Mouse (Mus musculus): ENCODE results near the gene Uggt1. TPM values are rescaled to one million over a fixed set of nuclear protein-coding genes. Genes with fewer than 3 reads are reported as not detected.

The Uggt1 gene
- polyA plus RNA-seq, 1 experiment from 2014 or later = 75.9 TPM

GRCm38 (mm10) chr1:36116488-36116887 is 128.0 kb downstream of the Uggt1 start:
- Histone ChIP-seq H3K9ac (ENCODE audit: low read length) (no peak overlapping the region), H3K27me3 (ENCODE audit: control insufficient read depth, insufficient read depth, low read length) (no peaks in the 10 kb centered on the region), H3K9me3 (ENCODE audit: control insufficient read depth, low read length) (no peaks in the 10 kb centered on the region), H3K4me3 (ENCODE audit: low read depth, low read length) (no peak overlapping the region), H3K36me3 (ENCODE audit: control insufficient read depth, insufficient read depth, low read length) (no peaks in the 10 kb centered on the region), H3K4me2 (ENCODE audit: low read depth, severe bottlenecking) (no peak overlapping the region), H3K27ac (replicated peaks; ENCODE audit: low read depth, low read length) (no peak overlapping the region), H3K4me1 (ENCODE audit: control insufficient read depth, insufficient read depth, low read length) (no peaks in the 10 kb centered on the region)
- ATAC-seq (ENCODE audit: insufficient number of reproducible peaks, low FRiP score, low TSS enrichment, low read depth) (no peak), DNase-seq (ENCODE audit: low spot score) (no peak)
- 77% methylated on average over 5 of the region's 5 CpGs for WGBS

GRCm38 (mm10) chr1:36114844-36115243 is 129.7 kb downstream of the Uggt1 start:
- ATAC-seq (ENCODE audit: insufficient number of reproducible peaks, low FRiP score, low TSS enrichment, low read depth) = no peak
- H3K27ac ChIP-seq (replicated peaks; ENCODE audit: low read depth, low read length) = no peak overlapping the region
- WGBS = 92% methylated on average over 3 of the region's 3 CpGs

GRCm38 (mm10) chr1:36113670-36114069 is 130.8 kb downstream of the Uggt1 start:
- DNase-seq (ENCODE audit: low spot score) = no peak
- Histone ChIP-seq H3K4me3 (ENCODE audit: low read depth, low read length) (no peak overlapping the region), H3K27me3 (ENCODE audit: control insufficient read depth, insufficient read depth, low read length) (no peaks in the 10 kb centered on the region), H3K4me1 (ENCODE audit: control insufficient read depth, insufficient read depth, low read length) (no peaks in the 10 kb centered on the region), H3K36me3 (ENCODE audit: control insufficient read depth, insufficient read depth, low read length) (no peaks in the 10 kb centered on the region), H3K27ac (replicated peaks; ENCODE audit: low read depth, low read length) (no peak overlapping the region), H3K9me3 (ENCODE audit: control insufficient read depth, low read length) (no peaks in the 10 kb centered on the region), H3K9ac (ENCODE audit: low read length) (no peak overlapping the region), H3K4me2 (ENCODE audit: low read depth, severe bottlenecking) (no peak overlapping the region)
- ATAC-seq (ENCODE audit: insufficient number of reproducible peaks, low FRiP score, low TSS enrichment, low read depth) = no peak
- WGBS = 85% methylated on average over 8 of the region's 8 CpGs

More at GRCm38 (mm10) chr1:36114844-36115243, 129.7 kb downstream of the Uggt1 start:
- Histone ChIP-seq H3K27me3 (ENCODE audit: control insufficient read depth, insufficient read depth, low read length) (no peaks in the 10 kb centered on the region), H3K36me3 (ENCODE audit: control insufficient read depth, insufficient read depth, low read length) (no peaks in the 10 kb centered on the region), H3K4me3 (ENCODE audit: low read depth, low read length) (no peak overlapping the region), H3K4me2 (ENCODE audit: low read depth, severe bottlenecking) (no peak overlapping the region), H3K4me1 (ENCODE audit: control insufficient read depth, insufficient read depth, low read length) (no peaks in the 10 kb centered on the region), H3K9me3 (ENCODE audit: control insufficient read depth, low read length) (no peaks in the 10 kb centered on the region), H3K9ac (ENCODE audit: low read length) (no peak overlapping the region)
- DNase-seq (ENCODE audit: low spot score) = no peak

GRCm38 (mm10) chr1:36112665-36113064 is 131.9 kb downstream of the Uggt1 start:
- H3K4me2 ChIP-seq (ENCODE audit: low read depth, severe bottlenecking) = no peak overlapping the region
- H3K4me1 ChIP-seq (ENCODE audit: control insufficient read depth, insufficient read depth, low read length) = no peaks in the 10 kb centered on the region
- no peak overlapping the region for H3K4me3 ChIP-seq (ENCODE audit: low read depth, low read length)
- no peak for ATAC-seq (ENCODE audit: insufficient number of reproducible peaks, low FRiP score, low TSS enrichment, low read depth)
- 89% methylated on average over 3 of the region's 3 CpGs for WGBS
- no peaks in the 10 kb centered on the region for H3K27me3 ChIP-seq (ENCODE audit: control insufficient read depth, insufficient read depth, low read length)
- H3K36me3 ChIP-seq (ENCODE audit: control insufficient read depth, insufficient read depth, low read length) = no peaks in the 10 kb centered on the region
- no peak for DNase-seq (ENCODE audit: low spot score)
- H3K9me3 ChIP-seq (ENCODE audit: control insufficient read depth, low read length) = no peaks in the 10 kb centered on the region
- H3K27ac ChIP-seq (replicated peaks; ENCODE audit: low read depth, low read length) = no peak overlapping the region
- no peak overlapping the region for H3K9ac ChIP-seq (ENCODE audit: low read length)

- DNase-seq (ENCODE audit: low spot score) (no peak), ATAC-seq (ENCODE audit: insufficient number of reproducible peaks, low FRiP score, low TSS enrichment, low read depth) (no peak)
- H3K27me3 ChIP-seq (ENCODE audit: control insufficient read depth, insufficient read depth, low read length) = no peaks in the 10 kb centered on the region
- H3K9ac ChIP-seq (ENCODE audit: low read length) = no peak overlapping the region
- no peaks in the 10 kb centered on the region for H3K9me3 ChIP-seq (ENCODE audit: control insufficient read depth, low read length)
- no peak overlapping the region for H3K4me3 ChIP-seq (ENCODE audit: low read depth, low read length)
- 87% methylated on average over 4 of the region's 4 CpGs for WGBS
- H3K4me1 ChIP-seq (ENCODE audit: control insufficient read depth, insufficient read depth, low read length) = no peaks in the 10 kb centered on the region
- H3K27ac ChIP-seq (replicated peaks; ENCODE audit: low read depth, low read length) = no peak overlapping the region
- H3K36me3 ChIP-seq (ENCODE audit: control insufficient read depth, insufficient read depth, low read length) = peaks cover 4% of the 10 kb centered on the region; the same call in 1 of the 2 replicates
- H3K4me2 ChIP-seq (ENCODE audit: low read depth, severe bottlenecking) = no peak overlapping the region
Measured at GRCm38 (mm10) chr1:36109987-36110386, 134.5 kb downstream of the Uggt1 start.

GRCm38 (mm10) chr1:36105917-36106706 is 138.4 kb downstream of the Uggt1 start:
- H3K27me3 ChIP-seq (ENCODE audit: control insufficient read depth, insufficient read depth, low read length) = no peaks in the 10 kb centered on the region
- no peaks in the 10 kb centered on the region for H3K9me3 ChIP-seq (ENCODE audit: control insufficient read depth, low read length)
- no peak overlapping the region for H3K27ac ChIP-seq (replicated peaks; ENCODE audit: low read depth, low read length)
- no peaks in the 10 kb centered on the region for H3K4me1 ChIP-seq (ENCODE audit: control insufficient read depth, insufficient read depth, low read length)
- H3K4me3 ChIP-seq (ENCODE audit: low read depth, low read length) = no peak overlapping the region
- 86% methylated on average over 11 of the region's 11 CpGs for WGBS
- H3K36me3 ChIP-seq (ENCODE audit: control insufficient read depth, insufficient read depth, low read length) = peaks cover 9% of the 10 kb centered on the region
- no peak overlapping the region for H3K4me2 ChIP-seq (ENCODE audit: low read depth, severe bottlenecking)
- DNase-seq (ENCODE audit: low spot score) (no peak), ATAC-seq (ENCODE audit: insufficient number of reproducible peaks, low FRiP score, low TSS enrichment, low read depth) (no peak)
- no peak overlapping the region for H3K9ac ChIP-seq (ENCODE audit: low read length)

GRCm38 (mm10) chr1:36100371-36100770 is 144.1 kb downstream of the Uggt1 start:
- no peaks in the 10 kb centered on the region for H3K4me1 ChIP-seq (ENCODE audit: control insufficient read depth, insufficient read depth, low read length)
- H3K27ac ChIP-seq (replicated peaks; ENCODE audit: low read depth, low read length) = no peak overlapping the region
- H3K9ac ChIP-seq (ENCODE audit: low read length) = no peak overlapping the region
- H3K4me3 ChIP-seq (ENCODE audit: low read depth, low read length) = no peak overlapping the region
- no peaks in the 10 kb centered on the region for H3K27me3 ChIP-seq (ENCODE audit: control insufficient read depth, insufficient read depth, low read length)
- WGBS = 88% methylated on average over 3 of the region's 3 CpGs
- H3K36me3 ChIP-seq (ENCODE audit: control insufficient read depth, insufficient read depth, low read length) = peaks cover 6% of the 10 kb centered on the region
- DNase-seq (ENCODE audit: low spot score) (no peak), ATAC-seq (ENCODE audit: insufficient number of reproducible peaks, low FRiP score, low TSS enrichment, low read depth) (no peak)
- no peak overlapping the region for H3K4me2 ChIP-seq (ENCODE audit: low read depth, severe bottlenecking)
- H3K9me3 ChIP-seq (ENCODE audit: control insufficient read depth, low read length) = no peaks in the 10 kb centered on the region

GRCm38 (mm10) chr1:36098432-36098831 is 146.1 kb downstream of the Uggt1 start:
- Histone ChIP-seq H3K9ac (ENCODE audit: low read length) (no peak overlapping the region), H3K36me3 (ENCODE audit: control insufficient read depth, insufficient read depth, low read length) (0 out of 2 replicates have a peak, but pooled peaks cover 7% of the 10 kb centered on the region), H3K4me3 (ENCODE audit: low read depth, low read length) (no peak overlapping the region), H3K27me3 (ENCODE audit: control insufficient read depth, insufficient read depth, low read length) (no peaks in the 10 kb centered on the region), H3K4me1 (ENCODE audit: control insufficient read depth, insufficient read depth, low read length) (no peaks in the 10 kb centered on the region), H3K27ac (replicated peaks; ENCODE audit: low read depth, low read length) (no peak overlapping the region), H3K9me3 (ENCODE audit: control insufficient read depth, low read length) (no peaks in the 10 kb centered on the region), H3K4me2 (ENCODE audit: low read depth, severe bottlenecking) (no peak overlapping the region)
- 93% methylated on average over 4 of the region's 4 CpGs for WGBS
- ATAC-seq (ENCODE audit: insufficient number of reproducible peaks, low FRiP score, low TSS enrichment, low read depth) = no peak
- DNase-seq (ENCODE audit: low spot score) = no peak

All from limb, embryonic 11.5 days (tissue).